Mouse (Mus musculus): ENCODE results near the gene Cdk6. TPM values are rescaled to one million over a fixed set of nuclear protein-coding genes. Genes with fewer than 3 reads are reported as not detected.
"Not testable (repeated sequence)": the region's sequence is repeated elsewhere in the genome, so short reads cannot be mapped to it uniquely, and the experiment has no call there.

Cdk6 gene
- polyA plus RNA-seq, 1 experiment from 2014 or later = 17.2 TPM

- no peaks in the 10 kb centered on the region for H3K27me3 ChIP-seq (replicated peaks; ENCODE audit: control insufficient read depth, insufficient read depth, low read length)
- no peak overlapping the region for H3K27ac ChIP-seq (ENCODE audit: low read depth, low read length)
- no peak overlapping the region for H3K4me2 ChIP-seq (ENCODE audit: low read length)
- no peak overlapping the region for H3K4me3 ChIP-seq (ENCODE audit: low read depth, low read length)
- DNase-seq (ENCODE audit: low spot score) = no peak
- 88% methylated on average over 10 of the region's 10 CpGs for WGBS
- no peak overlapping the region for H3K9ac ChIP-seq (ENCODE audit: low read length)
- H3K36me3 ChIP-seq (ENCODE audit: control insufficient read depth, insufficient read depth, low read length) = no peaks in the 10 kb centered on the region
- no peaks in the 10 kb centered on the region for H3K9me3 ChIP-seq (replicated peaks; ENCODE audit: control insufficient read depth, low read length)
- ATAC-seq = no peak
- no peaks in the 10 kb centered on the region for H3K4me1 ChIP-seq (ENCODE audit: control insufficient read depth, insufficient read depth, low read length)
Observed at GRCm38 (mm10) chr5:3420094-3420831, 79.0 kb downstream of the Cdk6 start.

- DNase-seq (ENCODE audit: low spot score) = no peak
- WGBS = 80% methylated on average over 3 of the region's 3 CpGs
Observed at GRCm38 (mm10) chr5:3420832-3421228, 79.5 kb downstream of the Cdk6 start.

GRCm38 (mm10) chr5:3433131-3433700 lies 91.9 kb downstream of the Cdk6 start:
- not testable (repeated sequence) for H3K4me2 ChIP-seq (ENCODE audit: low read length); H3K4me3 ChIP-seq (ENCODE audit: low read depth, low read length); H3K36me3 ChIP-seq (ENCODE audit: control insufficient read depth, insufficient read depth, low read length); ATAC-seq; H3K27me3 ChIP-seq (replicated peaks; ENCODE audit: control insufficient read depth, insufficient read depth, low read length); H3K4me1 ChIP-seq (ENCODE audit: control insufficient read depth, insufficient read depth, low read length); DNase-seq (ENCODE audit: low spot score); H3K27ac ChIP-seq (ENCODE audit: low read depth, low read length); H3K9me3 ChIP-seq (replicated peaks; ENCODE audit: control insufficient read depth, low read length); H3K9ac ChIP-seq (ENCODE audit: low read length)
- 79% methylated on average over 16 of the region's 20 CpGs for WGBS

More at GRCm38 (mm10) chr5:3420832-3421228, 79.5 kb downstream of the Cdk6 start:
- H3K36me3 ChIP-seq (ENCODE audit: control insufficient read depth, insufficient read depth, low read length) = no peaks in the 10 kb centered on the region
- H3K27ac ChIP-seq (ENCODE audit: low read depth, low read length) = no peak overlapping the region
- no peak overlapping the region for H3K4me3 ChIP-seq (ENCODE audit: low read depth, low read length)
- H3K9me3 ChIP-seq (replicated peaks; ENCODE audit: control insufficient read depth, low read length) = no peaks in the 10 kb centered on the region
- no peaks in the 10 kb centered on the region for H3K4me1 ChIP-seq (ENCODE audit: control insufficient read depth, insufficient read depth, low read length)
- H3K4me2 ChIP-seq (ENCODE audit: low read length) = no peak overlapping the region
- ATAC-seq = no peak
- no peaks in the 10 kb centered on the region for H3K27me3 ChIP-seq (replicated peaks; ENCODE audit: control insufficient read depth, insufficient read depth, low read length)
- H3K9ac ChIP-seq (ENCODE audit: low read length) = no peak overlapping the region

GRCm38 (mm10) chr5:3434105-3434504 lies 92.8 kb downstream of the Cdk6 start:
- H3K9ac ChIP-seq (ENCODE audit: low read length); H3K36me3 ChIP-seq (ENCODE audit: control insufficient read depth, insufficient read depth, low read length); DNase-seq (ENCODE audit: low spot score); ATAC-seq; H3K27ac ChIP-seq (ENCODE audit: low read depth, low read length); H3K4me3 ChIP-seq (ENCODE audit: low read depth, low read length); H3K9me3 ChIP-seq (replicated peaks; ENCODE audit: control insufficient read depth, low read length); H3K4me1 ChIP-seq (ENCODE audit: control insufficient read depth, insufficient read depth, low read length); H3K27me3 ChIP-seq (replicated peaks; ENCODE audit: control insufficient read depth, insufficient read depth, low read length); H3K4me2 ChIP-seq (ENCODE audit: low read length): not testable (repeated sequence)
- 93% methylated on average over 5 of the region's 5 CpGs for WGBS

- H3K9me3 ChIP-seq (replicated peaks; ENCODE audit: control insufficient read depth, low read length); H3K9ac ChIP-seq (ENCODE audit: low read length); H3K36me3 ChIP-seq (ENCODE audit: control insufficient read depth, insufficient read depth, low read length); H3K27ac ChIP-seq (ENCODE audit: low read depth, low read length); H3K4me1 ChIP-seq (ENCODE audit: control insufficient read depth, insufficient read depth, low read length); ATAC-seq; H3K4me2 ChIP-seq (ENCODE audit: low read length); H3K4me3 ChIP-seq (ENCODE audit: low read depth, low read length); DNase-seq (ENCODE audit: low spot score); H3K27me3 ChIP-seq (replicated peaks; ENCODE audit: control insufficient read depth, insufficient read depth, low read length): not testable (repeated sequence)
- WGBS = 95% methylated on average over 8 of the region's 9 CpGs
Observed at GRCm38 (mm10) chr5:3438453-3439003, 97.2 kb downstream of the Cdk6 start.

GRCm38 (mm10) chr5:3439386-3439785 lies 98.1 kb downstream of the Cdk6 start:
- H3K27ac ChIP-seq (ENCODE audit: low read depth, low read length); H3K4me3 ChIP-seq (ENCODE audit: low read depth, low read length); ATAC-seq; H3K27me3 ChIP-seq (replicated peaks; ENCODE audit: control insufficient read depth, insufficient read depth, low read length); DNase-seq (ENCODE audit: low spot score); H3K36me3 ChIP-seq (ENCODE audit: control insufficient read depth, insufficient read depth, low read length); H3K4me2 ChIP-seq (ENCODE audit: low read length); H3K9me3 ChIP-seq (replicated peaks; ENCODE audit: control insufficient read depth, low read length); H3K9ac ChIP-seq (ENCODE audit: low read length); H3K4me1 ChIP-seq (ENCODE audit: control insufficient read depth, insufficient read depth, low read length): not testable (repeated sequence)
- WGBS = 91% methylated on average over 6 of the region's 6 CpGs

- H3K9ac ChIP-seq (ENCODE audit: low read length); DNase-seq (ENCODE audit: low spot score); H3K4me2 ChIP-seq (ENCODE audit: low read length); H3K27ac ChIP-seq (ENCODE audit: low read depth, low read length); ATAC-seq; H3K4me3 ChIP-seq (ENCODE audit: low read depth, low read length); H3K9me3 ChIP-seq (replicated peaks; ENCODE audit: control insufficient read depth, low read length); H3K27me3 ChIP-seq (replicated peaks; ENCODE audit: control insufficient read depth, insufficient read depth, low read length); H3K36me3 ChIP-seq (ENCODE audit: control insufficient read depth, insufficient read depth, low read length); H3K4me1 ChIP-seq (ENCODE audit: control insufficient read depth, insufficient read depth, low read length): not testable (repeated sequence)
- WGBS = 87% methylated on average over 3 of the region's 3 CpGs
Observed at GRCm38 (mm10) chr5:3442524-3442923, 101.2 kb downstream of the Cdk6 start.

- H3K4me2 ChIP-seq (ENCODE audit: low read length) = 0 out of 2 replicates have a peak overlapping the region, but pooled peaks have one; percentile 14
- not testable (repeated sequence) for H3K9ac ChIP-seq (ENCODE audit: low read length); ATAC-seq; H3K9me3 ChIP-seq (replicated peaks; ENCODE audit: control insufficient read depth, low read length); H3K4me3 ChIP-seq (ENCODE audit: low read depth, low read length); H3K4me1 ChIP-seq (ENCODE audit: control insufficient read depth, insufficient read depth, low read length); H3K27me3 ChIP-seq (replicated peaks; ENCODE audit: control insufficient read depth, insufficient read depth, low read length); H3K36me3 ChIP-seq (ENCODE audit: control insufficient read depth, insufficient read depth, low read length)
- WGBS = 8% methylated on average over 9 of the region's 9 CpGs
- DNase-seq (ENCODE audit: low spot score) = peak; percentile 82
- H3K27ac ChIP-seq (ENCODE audit: low read depth, low read length) = peak overlapping the region; percentile 76
Observed at GRCm38 (mm10) chr5:3451233-3451632, 109.9 kb downstream of the Cdk6 start.

- H3K9me3 ChIP-seq (replicated peaks; ENCODE audit: control insufficient read depth, low read length); H3K27me3 ChIP-seq (replicated peaks; ENCODE audit: control insufficient read depth, insufficient read depth, low read length); H3K4me3 ChIP-seq (ENCODE audit: low read depth, low read length); H3K9ac ChIP-seq (ENCODE audit: low read length); H3K4me1 ChIP-seq (ENCODE audit: control insufficient read depth, insufficient read depth, low read length); H3K4me2 ChIP-seq (ENCODE audit: low read length); H3K36me3 ChIP-seq (ENCODE audit: control insufficient read depth, insufficient read depth, low read length): not testable (repeated sequence)
- DNase-seq (ENCODE audit: low spot score) (peak; percentile 49), ATAC-seq (peak; percentile 62; the same call in 1 of the 2 replicates)
- 4% methylated on average over 6 of the region's 6 CpGs for WGBS
- H3K27ac ChIP-seq (ENCODE audit: low read depth, low read length) = peak overlapping the region; percentile 39; the same call in 1 of the 2 replicates
Observed at GRCm38 (mm10) chr5:3453946-3454345, 112.7 kb downstream of the Cdk6 start.

All from forebrain, embryonic 14.5 days (tissue).